Mouse (Mus musculus): ENCODE measurements around the gene Selp. TPM values are rescaled to one million over a fixed set of nuclear protein-coding genes. Genes with fewer than 3 reads are reported as not detected.

Gene Selp
- total RNA-seq, 4 experiments from 2014 or later, result 0.27 to 0.83 (median 0.59) TPM

DNA sequence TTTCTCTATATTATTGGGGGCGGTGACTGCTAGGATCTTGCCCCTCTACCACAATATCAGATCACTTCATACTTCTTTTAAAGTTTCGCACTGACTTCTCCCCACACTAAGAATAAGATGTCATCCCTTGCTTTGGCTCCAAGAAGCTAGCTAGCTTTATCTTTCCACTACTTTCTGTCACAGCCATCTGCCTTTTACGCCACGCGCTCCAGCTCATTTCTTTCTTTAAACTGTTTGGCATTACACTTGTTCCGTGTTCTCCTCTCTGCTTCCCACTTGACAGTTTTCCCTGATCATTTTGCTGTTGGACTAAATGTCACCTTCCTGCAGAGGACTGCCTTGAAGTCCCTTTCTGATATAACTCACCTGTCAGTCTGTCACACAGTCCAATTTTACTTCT is 2.8 kb downstream of the Selp start:
- DNase-seq (ENCODE audit: low spot score in 2 of 2), result no peak

DNA sequence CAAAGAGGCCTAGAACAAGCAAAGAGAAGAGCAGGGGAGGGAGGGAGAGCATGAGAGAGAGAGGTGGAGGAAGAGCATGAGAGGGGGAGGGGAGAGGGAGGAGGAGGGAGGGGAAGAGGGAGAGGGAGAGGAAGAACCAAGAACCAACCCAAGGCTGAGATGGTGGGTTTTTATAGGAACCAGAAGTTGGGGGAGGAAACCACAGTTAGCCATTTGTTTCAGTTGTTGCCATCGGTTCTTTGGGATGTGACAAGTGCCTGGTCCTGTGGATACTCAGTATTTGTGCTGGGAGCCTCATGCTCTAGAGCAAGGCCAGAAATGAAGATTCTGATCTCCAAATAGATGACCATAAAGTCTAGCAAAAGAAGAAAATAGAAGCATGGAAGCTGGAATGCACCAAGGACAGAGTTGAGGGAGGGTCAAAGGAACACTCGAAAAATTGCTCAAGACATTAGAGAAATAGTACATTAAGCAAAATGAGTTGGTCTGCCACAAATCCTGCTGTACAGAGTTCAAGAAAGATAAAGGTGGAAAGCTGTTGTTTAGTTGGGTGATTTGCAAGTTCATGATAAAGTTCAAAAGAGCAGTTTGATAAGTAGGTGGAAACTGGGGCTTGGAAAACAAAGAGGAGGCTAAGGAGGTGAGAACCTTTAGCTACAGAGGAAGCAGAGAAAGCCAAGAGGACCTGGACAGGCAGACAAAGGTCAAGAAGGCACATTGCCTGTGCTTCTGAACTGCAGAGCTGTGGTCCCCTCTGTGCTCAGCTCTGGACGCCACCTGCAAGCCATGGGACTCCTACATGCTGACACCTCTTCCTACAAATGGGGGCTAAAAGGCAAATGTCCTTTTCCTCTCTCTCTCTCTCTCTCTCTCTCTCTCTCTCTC is 5.1 kb downstream of the Selp start:
- no peak for DNase-seq (ENCODE audit: low spot score in 2 of 2)

DNA sequence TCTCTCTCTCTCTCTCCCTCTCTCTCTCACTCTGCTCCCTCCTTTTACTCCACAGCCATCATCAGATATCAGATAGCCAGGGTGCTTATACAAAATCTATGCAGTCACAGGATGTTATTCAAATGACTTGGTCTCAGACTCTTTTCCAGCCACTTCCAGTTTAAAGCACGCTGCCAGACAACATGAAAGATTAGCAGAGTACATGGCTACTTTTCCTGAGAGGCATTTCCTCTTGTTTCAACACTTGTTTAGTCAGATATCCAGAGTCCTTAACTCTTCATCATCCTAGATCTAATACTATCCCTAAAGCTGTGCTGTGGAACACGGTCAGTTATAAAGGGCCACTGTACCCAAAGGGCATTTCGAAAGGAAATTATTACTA is 5.7 kb downstream of the Selp start:
- no peak for DNase-seq (ENCODE audit: low spot score in 2 of 2)

- no peak for DNase-seq (ENCODE audit: low spot score in 2 of 2)
These were observed 8.8 kb downstream of the Selp start for GRCm38 (mm10) chr1:164123836-164124235.

- no peak for DNase-seq (ENCODE audit: low spot score in 2 of 2)
These were observed 14.9 kb downstream of the Selp start for GRCm38 (mm10) chr1:164130013-164130412.

DNA sequence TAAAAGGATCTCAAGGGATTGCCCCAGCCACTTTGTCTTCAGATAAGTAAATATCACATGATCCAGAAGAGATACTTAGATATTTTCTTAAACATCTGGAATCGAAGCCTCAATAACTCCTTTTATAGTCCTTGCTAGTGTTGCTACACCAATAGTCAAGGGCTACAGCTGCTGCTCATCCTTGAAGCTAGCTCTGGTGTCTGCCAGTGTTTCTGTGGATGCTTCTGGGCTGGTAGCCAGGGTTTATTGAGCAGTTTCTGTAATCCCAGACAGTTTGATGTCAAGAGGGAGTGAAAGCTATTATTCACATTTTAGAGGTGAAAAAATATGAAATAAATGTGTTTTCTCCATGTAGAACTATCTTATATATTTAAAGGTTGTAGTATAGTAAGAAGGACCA is 17.5 kb downstream of the Selp start:
- no peak for DNase-seq (ENCODE audit: low spot score in 2 of 2)

DNA sequence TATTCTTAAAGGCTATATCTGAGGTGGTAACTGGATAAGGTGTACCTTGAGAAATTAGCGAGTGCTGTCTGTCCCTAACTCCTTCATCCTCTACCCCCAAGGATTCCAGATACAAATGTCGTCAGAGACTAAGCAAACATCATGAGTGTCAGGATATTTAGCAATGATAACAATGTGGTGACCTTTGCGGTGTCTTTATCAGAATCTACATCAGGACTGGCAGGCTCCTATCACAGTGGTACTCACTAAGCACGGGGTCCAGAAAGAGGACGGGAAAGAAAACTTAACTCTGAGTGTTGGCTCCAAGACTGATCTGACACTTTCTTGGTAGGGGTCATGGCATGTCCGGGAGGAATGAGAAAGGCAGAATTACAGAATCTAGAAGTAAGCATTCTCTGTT is 19.0 kb downstream of the Selp start:
- DNase-seq (ENCODE audit: low spot score in 2 of 2), result no peak

DNA sequence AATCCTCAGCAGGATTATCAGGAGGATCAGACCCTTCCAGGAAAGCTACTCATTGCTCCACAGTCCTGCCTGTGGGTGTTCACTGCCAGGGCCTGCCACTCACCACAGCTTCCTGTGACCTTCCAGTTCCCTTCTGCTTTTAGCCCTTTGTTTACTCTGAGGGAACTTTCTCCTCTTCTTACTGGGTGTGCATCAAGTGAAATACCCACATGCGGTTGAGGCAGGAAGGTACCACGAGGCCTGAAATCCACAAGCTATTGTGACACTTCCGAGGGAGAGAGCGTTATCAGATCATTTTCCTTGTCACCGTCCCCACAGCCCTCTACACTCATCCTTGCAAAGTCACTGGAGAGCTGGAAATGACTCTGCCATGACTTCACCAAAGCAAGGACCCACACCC is 20.3 kb downstream of the Selp start:
- DNase-seq (ENCODE audit: low spot score in 2 of 2), result no peak

DNA sequence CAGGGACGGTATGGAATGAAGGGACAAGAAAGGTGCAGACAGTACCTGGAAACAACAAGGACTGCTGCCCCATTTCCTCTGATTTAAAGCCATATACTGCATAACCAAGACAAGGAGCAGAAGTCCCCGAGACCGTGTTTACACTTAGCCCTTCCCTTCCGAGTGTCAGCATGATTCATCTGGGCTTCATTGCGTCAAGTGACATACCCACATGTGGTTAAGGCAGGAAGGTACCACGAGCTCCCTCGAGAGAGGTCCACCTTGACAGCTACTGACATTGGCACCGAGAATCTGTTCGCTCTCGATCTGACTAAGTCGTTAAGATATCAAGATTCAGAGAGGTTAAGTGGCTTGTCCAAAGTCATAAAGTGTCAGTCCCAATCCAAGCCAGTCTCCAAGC is 20.9 kb downstream of the Selp start:
- no peak for DNase-seq (ENCODE audit: low spot score in 2 of 2)

DNA sequence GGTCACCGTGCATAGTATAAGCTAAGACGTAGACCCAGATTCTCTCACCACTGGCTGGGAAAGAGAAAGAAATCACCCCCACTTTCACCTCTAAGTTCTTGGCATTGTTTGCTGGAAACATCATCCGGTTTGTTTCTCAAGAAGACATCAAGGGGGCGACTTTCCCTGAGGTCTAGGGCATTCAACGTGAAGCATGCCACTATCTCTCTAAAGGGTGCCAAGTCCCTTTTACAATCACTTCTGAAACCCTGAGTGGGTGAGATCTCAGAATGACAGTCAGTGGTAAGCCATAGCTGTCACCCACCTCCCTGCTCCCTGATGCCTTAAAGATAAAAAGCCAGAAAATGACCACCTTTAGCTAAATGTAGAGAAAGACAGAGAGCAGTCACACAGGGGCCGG is 21.6 kb downstream of the Selp start:
- DNase-seq (ENCODE audit: low spot score in 2 of 2), result no peak

GRCm38 (mm10) chr1:164138365-164139130 is 23.5 kb downstream of the Selp start:
- DNase-seq (ENCODE audit: low spot score in 2 of 2), result peak; percentile 16 to 27

DNA sequence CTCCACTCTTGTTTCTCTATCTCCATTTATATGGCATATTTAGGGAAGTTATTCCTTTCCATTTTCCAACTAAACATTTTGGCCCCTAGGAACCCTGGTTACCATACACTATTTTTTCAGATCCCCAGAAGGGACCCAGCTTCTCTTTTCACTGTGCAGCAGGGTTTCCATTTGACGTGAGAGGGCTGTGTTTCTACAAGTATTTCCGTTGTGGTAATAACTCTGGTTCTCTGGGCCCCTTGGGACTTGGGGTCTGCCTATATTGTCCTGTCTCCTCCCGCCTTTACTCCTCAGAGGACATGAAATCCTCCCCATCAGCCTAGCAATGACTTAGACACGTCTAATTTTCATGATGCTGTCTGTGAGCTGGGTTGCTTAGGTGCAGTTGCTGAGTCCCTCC is 24.4 kb downstream of the Selp start:
- DNase-seq (ENCODE audit: low spot score in 2 of 2), result no peak

- DNase-seq (ENCODE audit: low spot score in 2 of 2), result no peak
These were observed 34.0 kb downstream of the Selp start for GRCm38 (mm10) chr1:164149083-164149482.

GRCm38 (mm10) chr1:164151387-164152088 is 36.5 kb downstream of the Selp start, which contains the start of gene F5:
Gene F5, plus strand, starts transcription at chr1:164151838.
- DNase-seq (ENCODE audit: low spot score in 2 of 2), result no peak

- no peak for DNase-seq (ENCODE audit: low spot score in 2 of 2)
These were observed 37.8 kb downstream of the Selp start for GRCm38 (mm10) chr1:164152836-164153235.

- no peak for DNase-seq (ENCODE audit: low spot score in 2 of 2)
These were observed 39.9 kb downstream of the Selp start for GRCm38 (mm10) chr1:164154983-164155382.

- DNase-seq (ENCODE audit: low spot score in 2 of 2), result no peak
These were observed 43.5 kb downstream of the Selp start for GRCm38 (mm10) chr1:164158571-164158970.

DNA sequence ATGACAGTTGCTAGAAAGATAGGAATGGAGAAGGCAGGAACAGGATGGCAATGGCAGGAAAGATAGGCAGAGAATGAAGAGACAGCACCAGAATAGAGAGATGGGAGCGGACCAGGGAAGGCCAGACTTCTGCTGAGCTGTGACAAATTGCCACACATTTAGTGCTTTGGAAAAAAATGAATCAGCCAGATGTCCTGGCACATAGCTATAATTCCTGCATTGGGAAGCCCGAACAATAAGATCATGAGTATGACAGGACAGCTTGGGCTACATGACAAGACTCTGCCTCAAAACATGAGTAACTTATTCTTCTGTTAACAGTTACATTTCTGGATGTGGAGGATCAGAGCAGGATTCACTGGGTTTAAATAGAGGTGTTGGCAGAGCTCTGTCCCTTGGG is 44.7 kb downstream of the Selp start:
- DNase-seq (ENCODE audit: low spot score in 2 of 2), result no peak

DNA sequence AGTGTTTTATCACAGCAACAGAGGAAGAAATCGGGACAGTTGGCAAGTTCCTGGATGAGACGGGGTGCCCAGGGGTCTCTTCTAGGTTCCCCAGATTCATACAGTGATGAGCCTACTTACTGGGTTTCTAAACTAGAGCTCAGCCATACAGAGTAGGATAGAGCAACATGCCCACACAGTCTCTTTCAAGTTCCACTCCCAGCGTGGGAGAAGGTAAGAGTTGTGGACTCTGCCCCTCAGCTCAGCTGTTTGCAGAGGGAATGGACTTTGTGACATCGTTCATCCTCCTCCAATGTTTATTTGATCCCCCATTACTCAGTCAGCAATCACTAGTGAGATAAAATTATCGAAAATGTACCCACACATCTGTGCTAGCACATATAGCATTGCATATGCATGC is 47.7 kb downstream of the Selp start:
- no peak for DNase-seq (ENCODE audit: low spot score in 2 of 2)

- DNase-seq (ENCODE audit: low spot score in 2 of 2), result no peak
These were observed 53.8 kb downstream of the Selp start for GRCm38 (mm10) chr1:164168818-164169217.

GRCm38 (mm10) chr1:164170434-164170833 is 55.4 kb downstream of the Selp start:
- no peak for DNase-seq (ENCODE audit: low spot score in 2 of 2)

GRCm38 (mm10) chr1:164173145-164173544 is 58.1 kb downstream of the Selp start:
- DNase-seq (ENCODE audit: low spot score in 2 of 2), result no peak

Data from gastrocnemius, adult 8-10 months (tissue).